Mouse (Mus musculus): ENCODE data around the gene Pla1a. TPM values are rescaled to one million over a fixed set of nuclear protein-coding genes. Genes with fewer than 3 reads are reported as not detected.
"Not testable (repeated sequence)": the region's sequence is repeated elsewhere in the genome, so short reads cannot be mapped to it uniquely, and the experiment has no call there.

Pla1a gene
- polyA plus RNA-seq, 1 experiment from 2014 or later, result 0.60 TPM

DNA sequence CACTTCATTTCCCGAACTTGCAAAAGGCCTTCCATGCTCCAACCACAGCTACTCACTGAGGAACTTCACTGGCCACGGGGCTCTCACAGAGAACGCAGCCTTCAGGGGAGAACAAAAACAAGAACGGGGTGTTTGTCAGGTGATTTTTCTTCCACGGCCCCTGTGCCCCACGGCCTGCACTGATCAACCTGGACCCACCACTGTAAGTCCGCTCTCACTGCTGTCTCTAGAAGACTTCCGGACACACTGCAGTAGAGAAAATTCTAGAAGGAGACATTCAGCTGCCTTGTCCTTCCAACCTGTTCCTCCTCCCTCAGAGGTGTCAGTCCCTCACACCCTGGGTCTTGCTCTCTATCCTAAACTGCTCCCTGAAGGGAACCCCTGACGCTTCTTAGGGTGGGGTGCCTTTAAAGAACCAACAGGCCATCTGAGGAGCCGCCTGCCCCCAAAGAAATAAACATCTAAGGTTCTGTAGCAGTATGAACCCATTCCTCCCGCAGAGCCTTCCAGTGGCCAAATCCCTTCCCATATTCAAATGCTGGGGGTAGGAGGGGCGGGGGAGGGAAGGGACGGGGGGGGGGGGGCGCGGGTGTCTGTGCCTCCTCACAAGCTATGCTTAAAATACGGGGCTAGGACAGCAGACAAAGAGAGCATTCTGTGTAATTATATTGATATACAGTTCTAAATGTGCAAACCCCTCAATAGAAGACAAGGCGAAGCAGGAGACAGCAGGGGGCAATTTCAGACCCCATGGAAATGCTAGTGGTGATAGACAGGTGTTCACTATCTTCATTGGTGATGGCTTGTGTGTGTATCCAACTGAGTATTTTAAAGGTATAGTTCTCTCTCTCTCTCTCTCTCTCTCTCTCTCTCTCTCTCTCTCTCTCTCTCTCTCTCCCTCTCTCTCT is 22.8 kb upstream of the Pla1a start, which contains the start of gene Cd80:
Gene Cd80, plus strand, starts transcription at position 51 of the 908 bp plus-strand sequence.
- H3K27me3 ChIP-seq, result no peaks in the 10 kb centered on the region

DNA sequence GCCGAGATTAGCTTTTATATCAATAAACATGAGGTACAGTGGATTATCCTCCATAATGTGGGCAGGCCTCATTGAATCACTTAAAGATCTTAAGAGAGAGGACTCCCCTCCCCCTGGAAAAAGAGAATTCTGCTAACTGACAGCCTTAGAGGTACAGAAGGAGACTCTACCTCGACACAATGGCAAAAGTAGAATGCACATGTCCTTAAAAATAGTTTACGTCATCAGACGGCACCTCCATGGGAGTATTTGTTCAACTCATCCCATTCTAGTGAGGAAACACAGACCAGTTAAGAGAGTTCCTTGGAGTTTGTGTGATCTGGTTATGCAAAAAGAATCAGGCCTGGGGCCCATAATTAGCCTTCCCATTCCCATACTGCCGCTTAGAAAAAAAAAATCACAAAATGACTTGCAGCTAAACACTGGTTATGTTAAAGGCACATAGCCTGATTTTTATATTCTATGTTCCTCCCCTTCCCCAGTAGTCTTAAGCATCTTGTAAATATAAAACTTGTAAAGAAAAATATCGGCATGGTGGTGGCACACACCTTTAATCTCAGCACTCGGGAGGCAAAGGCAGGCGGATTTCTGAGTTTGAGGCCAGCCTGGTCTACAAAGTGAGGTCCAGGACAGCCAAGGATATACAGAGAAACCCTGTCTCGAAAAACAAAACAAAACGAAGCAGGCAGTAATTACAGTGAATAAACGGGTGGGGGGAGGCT is 21.7 kb upstream of the Pla1a start:
- WGBS, result 65% methylated on average over 11 of the region's 11 CpGs
- peaks cover 21% of the 10 kb centered on the region for H3K4me1 ChIP-seq
- H3K4me2 ChIP-seq (replicated peaks), result no peak overlapping the region
- H3K9ac ChIP-seq, result no peak overlapping the region
- H3K27ac ChIP-seq (replicated peaks), result no peak overlapping the region
- no peak for ATAC-seq (ENCODE audit: insufficient number of reproducible peaks, low FRiP score, low TSS enrichment, low read depth)
- no peaks in the 10 kb centered on the region for H3K9me3 ChIP-seq (replicated peaks)
- H3K27me3 ChIP-seq, result no peaks in the 10 kb centered on the region
- H3K36me3 ChIP-seq, result 0 out of 2 replicates have a peak, but pooled peaks cover 10% of the 10 kb centered on the region
- no peak overlapping the region for H3K4me3 ChIP-seq (replicated peaks)

More for the DNA sequence above, 22.8 kb upstream of the Pla1a start, which contains the start of gene Cd80:
- Histone ChIP-seq H3K36me3 (0 out of 2 replicates have a peak, but pooled peaks cover under 1% of the 10 kb centered on the region), H3K9ac (no peak within 1 kb of the TSS), H3K27ac (replicated peaks) (no peak within 1 kb of the TSS), H3K4me1 (peaks cover 15% of the 10 kb centered on the region), H3K9me3 (replicated peaks) (no peaks in the 10 kb centered on the region), H3K4me3 (replicated peaks) (no peak within 1 kb of the TSS), H3K4me2 (replicated peaks) (no peak within 1 kb of the TSS)
- no peak for ATAC-seq (ENCODE audit: insufficient number of reproducible peaks, low FRiP score, low TSS enrichment, low read depth)
- 68% methylated on average over 17 of the region's 17 CpGs for WGBS

DNA sequence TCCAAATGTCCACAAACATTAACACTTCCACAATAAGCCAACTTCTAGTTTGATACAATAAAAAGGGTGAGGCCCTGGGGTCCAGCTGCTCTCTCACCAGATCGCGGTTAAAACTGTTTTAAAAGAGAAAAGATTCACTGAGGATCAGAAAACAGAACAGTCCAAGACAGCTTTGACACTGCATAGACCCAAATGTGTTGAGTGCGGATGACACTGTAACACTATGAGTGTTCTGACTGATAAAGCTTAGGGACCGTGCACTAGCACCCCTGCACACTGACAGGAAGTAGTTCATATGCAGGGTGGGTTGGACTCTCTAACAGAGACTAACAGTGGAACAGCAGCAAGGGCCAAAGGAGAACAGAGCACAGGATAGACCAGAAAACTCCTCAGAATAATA is 21.0 kb upstream of the Pla1a start:
- no peak overlapping the region for H3K4me3 ChIP-seq (replicated peaks)
- 0 out of 2 replicates have a peak, but pooled peaks cover 13% of the 10 kb centered on the region for H3K36me3 ChIP-seq
- H3K27me3 ChIP-seq, result no peaks in the 10 kb centered on the region
- no peak overlapping the region for H3K4me2 ChIP-seq (replicated peaks)
- H3K27ac ChIP-seq (replicated peaks), result no peak overlapping the region
- H3K4me1 ChIP-seq, result peaks cover 23% of the 10 kb centered on the region
- 87% methylated on average over 4 of the region's 4 CpGs for WGBS
- no peaks in the 10 kb centered on the region for H3K9me3 ChIP-seq (replicated peaks)
- no peak overlapping the region for H3K9ac ChIP-seq
- ATAC-seq (ENCODE audit: insufficient number of reproducible peaks, low FRiP score, low TSS enrichment, low read depth), result no peak

DNA sequence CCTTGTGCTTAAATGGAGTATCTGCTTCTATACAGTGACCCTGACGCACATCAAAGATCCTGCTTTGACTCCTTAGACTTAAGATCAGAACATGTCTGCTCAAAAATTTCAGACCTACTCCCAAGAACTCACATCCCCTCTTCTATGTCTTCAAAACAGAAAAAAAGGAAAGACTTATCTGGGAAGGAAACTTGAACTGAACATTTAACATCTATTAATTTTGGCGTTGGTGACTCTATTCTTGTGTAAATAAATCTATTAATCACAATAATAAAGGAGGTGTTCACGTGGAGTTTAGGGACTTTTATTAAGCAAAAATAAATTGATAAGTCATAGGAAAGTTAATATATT is 20.2 kb upstream of the Pla1a start:
- H3K36me3 ChIP-seq, result 0 out of 2 replicates have a peak, but pooled peaks cover 13% of the 10 kb centered on the region
- peak overlapping the region; percentile 65 for H3K4me2 ChIP-seq (replicated peaks)
- H3K9ac ChIP-seq, result peak overlapping the region; percentile 71
- no peak for ATAC-seq (ENCODE audit: insufficient number of reproducible peaks, low FRiP score, low TSS enrichment, low read depth)
- H3K27ac ChIP-seq (replicated peaks), result peak overlapping the region; percentile 96
- no peaks in the 10 kb centered on the region for H3K27me3 ChIP-seq
- peaks cover 27% of the 10 kb centered on the region for H3K4me1 ChIP-seq
- peak overlapping the region; percentile 75 for H3K4me3 ChIP-seq (replicated peaks)
- 27% methylated on average over 3 of the region's 3 CpGs for WGBS
- H3K9me3 ChIP-seq (replicated peaks), result no peaks in the 10 kb centered on the region

- H3K27me3 ChIP-seq, result no peaks in the 10 kb centered on the region
- 0 out of 2 replicates have a peak, but pooled peaks cover 13% of the 10 kb centered on the region for H3K36me3 ChIP-seq
- peak within 1 kb of the TSS; percentile 65 for H3K4me2 ChIP-seq (replicated peaks)
- under 1% methylated on average over 58 of the region's 61 CpGs for WGBS
- ATAC-seq (ENCODE audit: insufficient number of reproducible peaks, low FRiP score, low TSS enrichment, low read depth), result peak; percentile 95
- no peaks in the 10 kb centered on the region for H3K9me3 ChIP-seq (replicated peaks)
- H3K4me1 ChIP-seq, result peaks cover 31% of the 10 kb centered on the region
- peak within 1 kb of the TSS; percentile 75 for H3K4me3 ChIP-seq (replicated peaks)
- H3K9ac ChIP-seq, result peak within 1 kb of the TSS; percentile 71
- peak within 1 kb of the TSS; percentile 96 for H3K27ac ChIP-seq (replicated peaks)
These were observed 19.7 kb upstream of the Pla1a start, which contains the start of gene Adprh for GRCm38 (mm10) chr16:38452442-38453202. Gene Adprh (minus strand): TSS chr16:38452703.

- H3K27me3 ChIP-seq, result no peaks in the 10 kb centered on the region
- no peak for ATAC-seq (ENCODE audit: insufficient number of reproducible peaks, low FRiP score, low TSS enrichment, low read depth)
- no peaks in the 10 kb centered on the region for H3K9me3 ChIP-seq (replicated peaks)
- WGBS, result 38% methylated on average over 12 of the region's 12 CpGs
- H3K4me1 ChIP-seq, result peaks cover 36% of the 10 kb centered on the region
- H3K27ac ChIP-seq (replicated peaks), result peak overlapping the region; percentile 96
- H3K9ac ChIP-seq, result peak overlapping the region; percentile 71
- H3K4me3 ChIP-seq (replicated peaks), result peak overlapping the region; percentile 75
- H3K4me2 ChIP-seq (replicated peaks), result peak overlapping the region; percentile 65
- peaks cover 23% of the 10 kb centered on the region for H3K36me3 ChIP-seq
These were observed 18.7 kb upstream of the Pla1a start for GRCm38 (mm10) chr16:38451421-38452205.

DNA sequence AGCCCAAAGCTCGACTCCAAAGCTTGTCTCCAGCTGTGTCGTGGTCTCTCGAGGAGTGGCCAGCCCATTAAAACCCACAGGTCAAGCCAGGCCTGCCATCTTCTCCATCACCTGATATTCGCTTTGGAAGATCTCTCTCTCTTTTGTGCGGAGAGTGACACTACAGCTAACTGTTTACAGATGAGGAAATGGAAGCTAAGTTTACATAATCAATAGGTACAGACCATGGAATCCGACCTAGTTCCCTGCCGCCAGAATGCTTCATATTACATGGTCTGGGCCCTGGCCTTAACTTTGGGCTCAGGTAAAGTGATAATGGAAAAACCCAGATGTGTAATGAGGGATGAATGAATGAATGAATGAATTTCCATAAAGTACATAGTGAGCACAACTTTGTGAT is 17.8 kb upstream of the Pla1a start:
- Histone ChIP-seq H3K9ac (no peak overlapping the region), H3K27ac (replicated peaks) (no peak overlapping the region), H3K27me3 (no peaks in the 10 kb centered on the region), H3K4me1 (peaks cover 36% of the 10 kb centered on the region), H3K36me3 (peaks cover 32% of the 10 kb centered on the region), H3K9me3 (replicated peaks) (no peaks in the 10 kb centered on the region), H3K4me3 (replicated peaks) (no peak overlapping the region), H3K4me2 (replicated peaks) (no peak overlapping the region)
- 76% methylated on average over 7 of the region's 7 CpGs for WGBS
- no peak for ATAC-seq (ENCODE audit: insufficient number of reproducible peaks, low FRiP score, low TSS enrichment, low read depth)

DNA sequence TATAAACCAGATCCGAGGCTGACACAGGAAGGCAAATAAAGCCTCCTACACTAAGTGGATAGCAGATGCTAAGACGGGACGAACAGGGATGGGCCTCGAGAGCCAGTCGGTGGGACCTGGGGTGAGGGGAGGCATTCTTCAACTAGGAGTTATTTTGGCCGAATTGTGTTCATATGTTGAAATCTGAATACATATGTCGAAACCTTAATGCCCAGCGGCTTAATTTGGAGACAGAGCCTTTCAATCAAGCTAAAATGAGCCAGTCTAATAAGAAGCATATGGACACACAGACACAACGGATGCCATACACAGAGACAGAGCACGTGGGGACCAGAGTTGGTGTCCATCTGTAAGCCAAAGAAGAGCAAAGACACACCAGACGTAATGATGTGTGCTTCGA is 15.5 kb upstream of the Pla1a start:
- Histone ChIP-seq H3K4me2 (replicated peaks) (no peak overlapping the region), H3K9me3 (replicated peaks) (no peaks in the 10 kb centered on the region), H3K4me3 (replicated peaks) (no peak overlapping the region), H3K36me3 (peaks cover 53% of the 10 kb centered on the region), H3K27ac (replicated peaks) (peak overlapping the region; percentile 70; the same call in 1 of the 2 replicates), H3K4me1 (peaks cover 36% of the 10 kb centered on the region), H3K9ac (no peak overlapping the region), H3K27me3 (no peaks in the 10 kb centered on the region)
- ATAC-seq (ENCODE audit: insufficient number of reproducible peaks, low FRiP score, low TSS enrichment, low read depth), result no peak
- WGBS, result 41% methylated on average over 12 of the region's 12 CpGs

- peaks cover 54% of the 10 kb centered on the region for H3K36me3 ChIP-seq
- no peak overlapping the region for H3K4me2 ChIP-seq (replicated peaks)
- no peak for ATAC-seq (ENCODE audit: insufficient number of reproducible peaks, low FRiP score, low TSS enrichment, low read depth)
- H3K27ac ChIP-seq (replicated peaks), result no peak overlapping the region
- H3K9ac ChIP-seq, result no peak overlapping the region
- no peaks in the 10 kb centered on the region for H3K9me3 ChIP-seq (replicated peaks)
- 87% methylated on average over 21 of the region's 21 CpGs for WGBS
- peaks cover 33% of the 10 kb centered on the region for H3K4me1 ChIP-seq
- H3K27me3 ChIP-seq, result no peaks in the 10 kb centered on the region
- H3K4me3 ChIP-seq (replicated peaks), result no peak overlapping the region
These were observed 14.4 kb upstream of the Pla1a start for GRCm38 (mm10) chr16:38447366-38447765.

- H3K9ac ChIP-seq; H3K27me3 ChIP-seq; H3K9me3 ChIP-seq (replicated peaks); H3K27ac ChIP-seq (replicated peaks); H3K4me3 ChIP-seq (replicated peaks); H3K4me2 ChIP-seq (replicated peaks); ATAC-seq (ENCODE audit: insufficient number of reproducible peaks, low FRiP score, low TSS enrichment, low read depth): not testable (repeated sequence)
- H3K4me1 ChIP-seq, result peaks cover 23% of the 10 kb centered on the region
- WGBS, result 95% methylated on average over 2 of the region's 2 CpGs
- peaks cover 54% of the 10 kb centered on the region for H3K36me3 ChIP-seq
These were observed 13.2 kb upstream of the Pla1a start for GRCm38 (mm10) chr16:38446141-38446540.
